In the genomic region with DNA sequence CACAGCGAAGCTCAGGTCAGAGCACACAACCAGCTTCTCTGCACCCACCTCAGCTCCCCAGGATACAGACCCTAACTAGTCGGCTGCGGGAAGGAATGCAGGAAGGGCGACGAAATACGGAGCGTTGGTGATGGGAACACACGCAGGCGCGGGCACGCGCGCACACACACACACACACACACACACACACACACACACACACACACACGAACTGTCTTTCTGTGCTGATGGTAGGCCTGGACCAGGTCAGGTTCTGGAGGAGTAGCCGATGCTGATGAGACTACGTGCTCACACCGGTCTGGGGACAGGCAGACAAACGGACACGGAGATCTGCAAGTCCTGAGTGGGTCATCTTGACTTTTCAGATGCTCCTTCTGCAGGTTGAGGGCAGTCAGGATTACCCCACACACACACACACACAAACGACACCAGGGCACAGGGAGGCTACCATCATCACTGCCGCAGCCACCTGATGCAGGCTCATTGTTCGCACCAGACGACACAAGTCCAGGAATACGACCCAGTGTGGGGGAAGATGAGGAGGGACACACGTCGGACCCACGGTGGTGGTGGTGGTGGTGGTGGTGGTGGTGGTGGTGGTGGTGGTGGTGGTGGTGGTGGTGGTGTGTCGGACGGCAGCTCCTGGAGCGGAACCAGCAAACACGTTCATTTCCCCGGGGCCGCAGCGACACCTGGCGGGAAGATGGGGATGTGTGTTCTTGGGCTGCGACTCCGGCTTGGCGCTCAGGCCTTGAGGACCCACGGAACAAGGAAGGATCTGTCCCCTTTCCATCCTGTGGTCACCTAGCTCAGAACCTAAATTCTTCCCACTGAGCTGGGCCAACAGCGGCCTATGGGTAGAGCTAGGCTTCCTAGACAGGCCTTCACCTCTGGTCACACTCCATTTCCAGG, we compare ENCODE assay signal across 8 mouse cellular contexts. TPM values are rescaled to one million over a fixed set of nuclear protein-coding genes. Genes with fewer than 3 reads are reported as not detected.
DNase-seq lines count a peak whose midpoint lies in the region; ATAC-seq and TF ChIP-seq lines count a peak whose summit lies in the region.
"Not testable (repeated sequence)": the region's sequence is repeated elsewhere in the genome, so short reads cannot be mapped to it uniquely, and the experiment has no call there.

A gene (minus strand): TSS at position 160 of the 912 bp plus-strand sequence.

- not testable (repeated sequence) for H3K36me3 ChIP-seq in E14TG2a.4 (ENCODE audit: insufficient read depth, low read length); forebrain, embryonic 16.5 days (ENCODE audit: control insufficient read depth, insufficient read depth); liver, postnatal 0 days (replicated peaks; ENCODE audit: insufficient read depth, low read length); neural tube, embryonic 14.5 days (ENCODE audit: control insufficient read depth, insufficient read depth, low read length)

- H3K27ac ChIP-seq in forebrain, embryonic 16.5 days (ENCODE audit: low read length); liver, postnatal 0 days (ENCODE audit: low read depth); neural tube, embryonic 14.5 days (ENCODE audit: low read depth, low read length): not testable (repeated sequence)

- TF ChIP-seq EP300 in liver, postnatal 0 days (IDR thresholded peaks at IDR 0.05; ENCODE audit: low read depth), result not testable (repeated sequence)

- WGBS in forebrain, embryonic 16.5 days, result 20% methylated on average over 30 of the region's 40 CpGs
- WGBS in liver, postnatal 0 days (ENCODE audit: insufficient replicate concordance), result 6% methylated on average over 27 of the region's 40 CpGs
- WGBS in neural tube, embryonic 14.5 days, result 14% methylated on average over 33 of the region's 40 CpGs

- 0 out of 2 replicates have a peak, but pooled peaks have one; percentile 28 for ATAC-seq in forebrain, embryonic 16.5 days
- ATAC-seq in liver, postnatal 0 days; neural tube, embryonic 14.5 days (ENCODE audit: low read depth): not testable (repeated sequence)

- not testable (repeated sequence) for H3K9ac ChIP-seq in forebrain, embryonic 16.5 days (replicated peaks; ENCODE audit: low read depth, low read length); liver, postnatal 0 days (replicated peaks); neural tube, embryonic 14.5 days (replicated peaks; ENCODE audit: low read depth, low read length)

- peaks cover 16% of the 10 kb centered on the region for H3K27me3 ChIP-seq in E14TG2a.4 (ENCODE audit: insufficient read depth, low read length)
- not testable (repeated sequence) for H3K27me3 ChIP-seq in forebrain, embryonic 16.5 days (replicated peaks; ENCODE audit: control insufficient read depth, insufficient read depth, low read length); liver, postnatal 0 days (ENCODE audit: insufficient read depth, low read length); neural tube, embryonic 14.5 days (ENCODE audit: control insufficient read depth, insufficient read depth, low read length)

- H3K9me3 ChIP-seq in E14TG2a.4 (ENCODE audit: low read length); forebrain, embryonic 16.5 days (ENCODE audit: control insufficient read depth, low read length); liver, postnatal 0 days (ENCODE audit: low read length); neural tube, embryonic 14.5 days (ENCODE audit: control insufficient read depth, low read length): not testable (repeated sequence)

- intact Hi-C loops in heart, postnatal 14 days (cut with DNase I), result loop anchor here (2.0 kb wide), 1 partner anchor 42 kb away; no protein-coding TSS in a partner anchor

- DNase-seq in cerebellum, adult 18-20 months, result peak; percentile 85 to 94
- DNase-seq in heart, postnatal 14 days, result peak; percentile 87 to 88
- peak; percentile 91 for DNase-seq in kidney, postnatal 4 days
- peak; percentile 75 for DNase-seq in liver, postnatal 0 days
- peak; percentile 90 for DNase-seq in testis, postnatal 10 days (ENCODE audit: low spot score)

- H3K4me1 ChIP-seq in E14TG2a.4 (replicated peaks; ENCODE audit: low read depth, low read length); forebrain, embryonic 16.5 days (replicated peaks; ENCODE audit: control insufficient read depth, insufficient read depth, low read length); liver, postnatal 0 days (ENCODE audit: insufficient read depth); neural tube, embryonic 14.5 days (ENCODE audit: control insufficient read depth, insufficient read depth, low read length): not testable (repeated sequence)

- peak; percentile 36 for TF ChIP-seq CTCF in E14TG2a.4 (conservative IDR thresholded peaks at IDR 0.05; ENCODE audit: low read length)
- peak; percentile 75 for TF ChIP-seq CTCF in liver, postnatal 0 days (IDR thresholded peaks at IDR 0.05; ENCODE audit: low read depth)

- H3K4me3 ChIP-seq in E14TG2a.4 (replicated peaks; ENCODE audit: low read length); forebrain, embryonic 16.5 days (replicated peaks; ENCODE audit: low read length); liver, postnatal 0 days (ENCODE audit: low read depth, low read length); neural tube, embryonic 14.5 days (ENCODE audit: low read depth, low read length): not testable (repeated sequence)

- not testable (repeated sequence) for H3K4me2 ChIP-seq in forebrain, embryonic 16.5 days (ENCODE audit: low read length); liver, postnatal 0 days (ENCODE audit: low read depth, low read length)
- peak within 1 kb of the TSS; percentile 26; the same call in 1 of the 2 replicates for H3K4me2 ChIP-seq in neural tube, embryonic 14.5 days (ENCODE audit: low read depth, low read length)

RNA-seq across cellular contexts. Expression of the gene that starts here (rescaled TPM):
- 12.3 and 16.7 TPM in 2 replicates for polyA plus RNA-seq in forebrain, embryonic 16.5 days (2015; fragmentation: Nextera tagmentation; extraction: Ambion mirVana)
- 1 to 10 TPM; 2.0 to 5.1 TPM for total RNA-seq in heart, postnatal 14 days (2021)
- 0.12 and 0.29 TPM in 2 replicates for polyA plus RNA-seq in liver, postnatal 0 days (2015; fragmentation: Nextera tagmentation; extraction: Ambion mirVana)
- polyA plus RNA-seq in neural tube, embryonic 14.5 days (2014; fragmentation: Nextera tagmentation; extraction: Ambion mirVana), result 15.6 and 19.9 TPM in 2 replicates

Comparison
In these comparisons a context has a peak if more than half of its experiments do, and no peak if none do; other contexts are left out.
1. RNA of the gene that starts here (polyA plus RNA-seq): 12.3 to 16.7 TPM in forebrain, embryonic 16.5 days and 15.6 to 19.9 TPM in neural tube, embryonic 14.5 days; 0.12 to 0.29 TPM in liver, postnatal 0 days; every median in the first group is over 10 times any median in the second.
2. Peak in DNase-seq in liver, postnatal 0 days; RNA of the gene not detected or under 1 TPM.
3. Peak in every context shown above with its lines, with median percentiles within 50 percentile points of each other: DNase-seq.